Mouse (Mus musculus) embryonic fibroblast, embryonic 13.5 days (primary cell): ENCODE data around the gene Gtf2f2.
"Not testable (repeated sequence)": the region's sequence is repeated elsewhere in the genome, so short reads cannot be mapped to it uniquely, and the experiment has no call there.

Experiments
- CTCF ChIP-seq: IDR thresholded peaks from 2 replicates; pipeline ENCODE4 v1.5.1; 2011; ENCODE audit warnings: mild to moderate bottlenecking, control low read depth, low read length, moderate library complexity, borderline replicate concordance; ENCODE audit not compliant: insufficient read depth
- POLR2A ChIP-seq: IDR thresholded peaks from 2 replicates; pipeline ENCODE4 v1.6.1; 2011; ENCODE audit warnings: low read depth, mild to moderate bottlenecking, control low read depth, low read length, moderate library complexity

DNA sequence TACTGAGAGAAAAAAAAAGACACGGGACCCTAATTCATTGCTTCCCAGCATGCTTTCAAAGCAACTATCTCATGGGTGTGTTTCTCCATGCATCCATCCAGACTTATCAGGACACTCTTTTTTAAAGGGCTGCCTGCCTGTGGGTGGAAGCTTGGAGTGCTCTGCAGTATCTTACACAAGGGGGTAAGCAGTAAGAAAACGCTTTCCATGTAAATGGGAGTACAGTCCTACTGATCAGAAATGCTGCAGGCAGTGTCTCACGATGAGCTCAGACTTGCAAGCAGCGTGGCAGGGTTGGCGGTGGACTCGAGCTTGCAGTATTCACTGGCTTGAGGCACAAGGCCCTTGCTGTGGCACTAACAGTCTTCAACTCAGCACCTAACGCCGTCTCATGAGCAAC lies 81.0 kb downstream of the Gtf2f2 start:
- not testable (repeated sequence) for TF ChIP-seq CTCF, POLR2A
